Mouse (Mus musculus) liver, postnatal 0 days (tissue): ENCODE measurements at regions not wholly inside any gene's neighbourhood (a gene's known extent, or its start where the extent isn't known, plus 50 kb on each side); places are given as distances from the start of the nearest gene placed in this dataset.
A peak's percentile ranks its signal among the peaks of the same experiment; 100 is the strongest.

Experiments used
- ATAC-seq: fragments of 200-750 bp; cut with Nextera tagmentation; 2 replicates; pipeline ENCODE4 v1.8.0; 2017; ENCODE audit warnings: mild to moderate bottlenecking, moderate library complexity
- DNase-seq: peaks from one replicate; pipeline ENCODE4 v3.0.0-alpha.2; 2016
- H3K27ac ChIP-seq: fragments of 300-500 bp; sonication (generic); 2 replicates; pipeline ENCODE4 v1.5.1; 2014; ENCODE audit warnings: antibody characterized with exemption, moderate library complexity, mild to moderate bottlenecking, low read depth
- H3K27me3 ChIP-seq: fragments of 300-500 bp; sonication (generic); 2 replicates; pipeline ENCODE4 v1.6.1; 2014; ENCODE audit warnings: low read length, control low read depth, mixed read lengths; ENCODE audit not compliant: insufficient read depth
- H3K36me3 ChIP-seq: fragments of 300-500 bp; sonication (generic); replicated peaks from 2 replicates; pipeline ENCODE4 v1.6.1; 2014; ENCODE audit warnings: mild to moderate bottlenecking, control low read depth, low read length, moderate library complexity, mixed read lengths; ENCODE audit not compliant: insufficient read depth
- H3K4me1 ChIP-seq: fragments of 300-500 bp; sonication (generic); 2 replicates; pipeline ENCODE4 v1.6.1; 2014; ENCODE audit warnings: antibody characterized with exemption, mild to moderate bottlenecking, control low read depth; ENCODE audit not compliant: insufficient read depth
- H3K4me2 ChIP-seq: fragments of 300-500 bp; sonication (generic); 2 replicates; pipeline ENCODE4 v1.6.1; 2014; ENCODE audit warnings: low read depth, mild to moderate bottlenecking, low read length, moderate library complexity, mixed read lengths
- H3K4me3 ChIP-seq: fragments of 300-500 bp; sonication (generic); 2 replicates; pipeline ENCODE4 v1.5.1; 2014; ENCODE audit warnings: low read depth, low read length
- H3K9ac ChIP-seq: fragments of 300-500 bp; sonication (generic); replicated peaks from 2 replicates; pipeline ENCODE4 v1.6.1; 2014; ENCODE audit warnings: mild to moderate bottlenecking, moderate library complexity
- H3K9me3 ChIP-seq: fragments of 300-500 bp; sonication (generic); 2 replicates; pipeline ENCODE4 v1.6.1; 2016; ENCODE audit warnings: mild to moderate bottlenecking, control low read depth, low read length, mixed read lengths
- CTCF ChIP-seq: sonication (generic); IDR thresholded peaks from 2 replicates; pipeline ENCODE4 v1.5.1; 2016; ENCODE audit warnings: antibody characterized with exemption, low read depth
- EP300 ChIP-seq: IDR thresholded peaks from 2 replicates; pipeline ENCODE4 v1.6.1; 2016; ENCODE audit warnings: antibody characterized with exemption, low read depth, mild to moderate bottlenecking
- WGBS: fragments of 180-500 bp; shearing (Covaris S2); extraction: QIAGEN DNeasy Blood & Tissue Kit; methylation state at CpG from one replicate; pipeline ENCODE4 v1.1.7; 2014; ENCODE audit not compliant: insufficient replicate concordance; 5-methylcytosine and 5-hydroxymethylcytosine counted together

DNA sequence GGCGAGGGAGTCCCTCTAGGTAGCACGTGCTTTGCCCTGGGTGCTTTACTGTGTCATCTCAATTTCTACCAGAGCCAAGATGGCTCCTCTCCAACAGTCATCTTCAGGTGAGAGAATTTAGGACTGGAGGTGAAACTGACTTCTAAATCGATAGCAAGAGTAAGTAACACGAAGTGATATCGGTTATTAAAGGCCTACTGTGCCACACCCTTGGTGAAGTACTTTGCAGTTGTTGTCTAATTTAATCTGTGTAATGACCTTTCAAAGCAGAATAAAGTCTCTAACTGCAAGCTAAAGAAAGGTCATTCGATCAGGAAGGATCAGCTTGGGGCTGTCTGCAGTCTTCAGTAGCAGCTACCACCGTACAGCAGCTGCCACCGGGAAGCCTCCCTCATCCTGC is 89.5 kb upstream of the St6galnac5 start:
- 78% methylated on average over 8 of the region's 8 CpGs for WGBS
- no peaks in the 10 kb centered on the region for H3K36me3 ChIP-seq
- no peak for DNase-seq
- H3K27ac ChIP-seq, result no peak overlapping the region
- H3K4me2 ChIP-seq, result no peak overlapping the region
- no peak for ATAC-seq
- H3K4me3 ChIP-seq, result no peak overlapping the region
- TF ChIP-seq EP300, result no peak
- TF ChIP-seq CTCF, result no peak
- H3K9ac ChIP-seq, result no peak overlapping the region
- H3K9me3 ChIP-seq, result no peaks in the 10 kb centered on the region
- H3K27me3 ChIP-seq, result no peaks in the 10 kb centered on the region
- no peaks in the 10 kb centered on the region for H3K4me1 ChIP-seq

DNA sequence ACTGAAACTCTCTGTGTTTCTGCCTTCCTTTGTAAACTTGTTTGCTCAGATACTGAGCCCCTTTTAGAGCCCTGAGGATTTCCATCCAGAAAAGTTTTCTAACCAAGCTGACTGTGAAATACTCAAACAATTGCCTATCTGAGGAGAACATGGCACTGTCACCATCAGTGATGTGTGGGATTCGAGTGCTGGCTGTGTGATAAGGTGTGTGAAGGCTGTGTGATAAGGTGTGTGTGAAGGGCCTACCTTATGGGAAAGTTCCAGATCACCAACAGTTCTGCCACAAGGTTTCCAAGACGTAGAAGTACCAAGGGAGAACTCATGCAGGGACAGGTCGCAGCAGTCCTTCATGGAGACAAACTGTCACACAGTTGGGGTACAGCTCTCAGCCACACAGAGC is 89.1 kb upstream of the St6galnac5 start:
- 0 out of 2 replicates have a peak, but pooled peaks have one; percentile 29 for ATAC-seq
- no peak for DNase-seq

GRCm38 (mm10) chr3:153065890-153066289 is 83.8 kb upstream of the St6galnac5 start:
- Histone ChIP-seq H3K4me1 (no peaks in the 10 kb centered on the region), H3K4me3 (no peak overlapping the region), H3K27me3 (no peaks in the 10 kb centered on the region), H3K9me3 (no peaks in the 10 kb centered on the region), H3K36me3 (no peaks in the 10 kb centered on the region), H3K27ac (no peak overlapping the region), H3K4me2 (no peak overlapping the region), H3K9ac (no peak overlapping the region)
- 61% methylated on average over 3 of the region's 3 CpGs for WGBS
- DNase-seq (no peak), ATAC-seq (no peak)
- no peak for TF ChIP-seq EP300
- no peak for TF ChIP-seq CTCF

More for the DNA sequence above, 89.1 kb upstream of the St6galnac5 start:
- Histone ChIP-seq H3K27ac (no peak overlapping the region), H3K9ac (no peak overlapping the region), H3K9me3 (no peaks in the 10 kb centered on the region), H3K27me3 (no peaks in the 10 kb centered on the region), H3K4me3 (no peak overlapping the region), H3K36me3 (no peaks in the 10 kb centered on the region), H3K4me2 (no peak overlapping the region), H3K4me1 (no peaks in the 10 kb centered on the region)
- WGBS, result 46% methylated on average over 3 of the region's 3 CpGs
- TF ChIP-seq EP300 (no peak; the same call in 1 of the 2 replicates), CTCF (no peak)

DNA sequence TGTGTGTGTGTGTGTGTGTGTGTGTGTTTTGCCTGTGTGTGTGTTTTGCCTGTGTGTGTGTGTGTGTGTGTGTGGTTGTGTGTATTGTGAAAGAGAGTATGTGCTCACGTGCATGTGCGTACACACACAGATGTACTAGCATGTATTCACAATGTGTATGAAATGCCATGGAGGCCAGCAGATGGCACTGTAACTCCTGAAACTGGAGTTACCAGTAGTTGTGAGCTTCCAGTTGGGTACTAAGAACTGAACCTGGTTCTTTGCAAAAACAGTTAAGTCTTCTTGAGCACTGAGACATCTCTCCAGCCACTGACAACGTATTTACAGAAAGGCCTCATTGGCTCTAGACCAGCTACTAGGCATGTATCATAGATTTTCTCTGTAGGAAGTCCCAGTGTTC is 71.1 kb upstream of the St6galnac5 start:
- no peaks in the 10 kb centered on the region for H3K4me1 ChIP-seq
- no peak overlapping the region for H3K9ac ChIP-seq
- WGBS, result 78% methylated on average over 3 of the region's 3 CpGs
- no peaks in the 10 kb centered on the region for H3K36me3 ChIP-seq
- no peak overlapping the region for H3K27ac ChIP-seq
- TF ChIP-seq EP300, result no peak
- peak; percentile 4; the same call in 1 of the 2 replicates for TF ChIP-seq CTCF
- no peak for DNase-seq
- no peak overlapping the region for H3K4me3 ChIP-seq
- peaks cover 3% of the 10 kb centered on the region; the same call in 1 of the 2 replicates for H3K9me3 ChIP-seq
- H3K4me2 ChIP-seq, result no peak overlapping the region
- H3K27me3 ChIP-seq, result no peaks in the 10 kb centered on the region
- ATAC-seq, result no peak

DNA sequence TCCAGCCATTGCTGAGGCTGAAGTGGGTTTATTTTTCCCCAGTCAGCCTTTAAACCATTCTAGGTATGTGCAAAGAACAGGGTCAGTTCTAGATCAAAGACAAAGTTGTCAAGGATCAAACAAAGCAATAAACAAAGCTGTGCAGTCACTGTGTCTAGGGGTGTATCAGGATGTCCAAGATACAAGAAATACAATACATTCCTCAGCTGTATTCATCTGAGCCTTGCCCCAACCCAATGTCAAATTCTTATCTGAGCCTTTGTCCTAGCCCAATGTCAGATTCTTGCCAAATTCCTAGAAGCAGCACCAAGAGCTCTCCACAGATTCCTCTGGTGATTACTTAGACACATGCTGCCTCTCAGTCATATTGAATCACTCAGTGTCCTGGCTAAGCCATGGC is 69.5 kb upstream of the St6galnac5 start:
- Histone ChIP-seq H3K4me3 (no peak overlapping the region), H3K36me3 (no peaks in the 10 kb centered on the region), H3K27me3 (no peaks in the 10 kb centered on the region), H3K9me3 (peaks cover 3% of the 10 kb centered on the region; the same call in 1 of the 2 replicates), H3K27ac (no peak overlapping the region), H3K9ac (no peak overlapping the region), H3K4me2 (no peak overlapping the region), H3K4me1 (no peaks in the 10 kb centered on the region)
- ATAC-seq, result no peak
- DNase-seq, result no peak
- TF ChIP-seq EP300, result no peak

DNA sequence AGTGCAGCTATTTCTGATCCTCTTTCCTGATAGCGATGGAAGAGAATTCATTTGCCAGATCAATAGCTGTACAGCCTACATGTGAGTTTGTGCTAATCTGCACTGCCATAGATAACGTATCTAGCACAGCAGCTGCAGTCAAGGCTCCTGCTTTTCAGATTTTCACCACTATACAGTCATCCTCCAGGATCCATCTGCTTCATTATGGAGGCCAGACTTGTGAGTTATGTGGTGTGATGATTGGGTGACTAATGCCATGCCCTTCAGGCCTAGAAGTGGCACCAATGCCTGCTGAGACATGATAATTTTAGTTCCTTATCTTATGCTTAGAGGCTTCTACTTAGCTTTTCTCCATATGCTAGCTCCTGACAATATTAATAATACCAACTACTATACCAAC is 63.3 kb upstream of the St6galnac5 start:
- H3K4me1 ChIP-seq, result no peaks in the 10 kb centered on the region
- DNase-seq (no peak), ATAC-seq (no peak)
- H3K4me2 ChIP-seq, result no peak overlapping the region
- H3K9ac ChIP-seq, result no peak overlapping the region
- no peak overlapping the region for H3K4me3 ChIP-seq
- no peak for TF ChIP-seq CTCF
- no peak for TF ChIP-seq EP300
- H3K27ac ChIP-seq, result no peak overlapping the region
- WGBS, result 78% methylated on average over 2 of the region's 2 CpGs
- no peaks in the 10 kb centered on the region for H3K9me3 ChIP-seq
- H3K27me3 ChIP-seq, result no peaks in the 10 kb centered on the region
- H3K36me3 ChIP-seq, result no peaks in the 10 kb centered on the region

GRCm38 (mm10) chr3:153033980-153034379 is 51.9 kb upstream of the St6galnac5 start:
- no peaks in the 10 kb centered on the region for H3K36me3 ChIP-seq
- H3K4me2 ChIP-seq, result no peak overlapping the region
- H3K27ac ChIP-seq, result no peak overlapping the region
- no peak for TF ChIP-seq EP300
- no peak for TF ChIP-seq CTCF
- ATAC-seq, result no peak
- H3K4me1 ChIP-seq, result no peaks in the 10 kb centered on the region
- no peak for DNase-seq
- H3K9ac ChIP-seq, result no peak overlapping the region
- 83% methylated on average over 6 of the region's 6 CpGs for WGBS
- no peaks in the 10 kb centered on the region for H3K9me3 ChIP-seq
- H3K27me3 ChIP-seq, result no peaks in the 10 kb centered on the region
- H3K4me3 ChIP-seq, result no peak overlapping the region
